ENCODE assay signal across 23 mouse cellular contexts in genomic region chr9:45510806-45511546, GRCm38 (mm10).
DNase-seq lines count a peak whose midpoint lies in the region; ATAC-seq and TF ChIP-seq lines count a peak whose summit lies in the region.
"Had no signal": no experiment of that assay in that cellular context is flagged by ENCODE, and none has a peak within 500 bp of the region (broad histone marks: within the 10 kb centered on the region; RNA-seq: fewer than 3 reads in every experiment).

No protein-coding gene starts in this region.

- no peak overlapping the region for H3K4me2 ChIP-seq in hindbrain, embryonic 14.5 days (replicated peaks)
- no peak overlapping the region for H3K4me2 ChIP-seq in hindbrain, embryonic 11.5 days (replicated peaks; ENCODE audit: low read depth, low read length)
- no peak overlapping the region for H3K4me2 ChIP-seq in neural tube, embryonic 13.5 days
- no peak overlapping the region for H3K4me2 ChIP-seq in neural tube, embryonic 15.5 days
- no peak overlapping the region for H3K4me2 ChIP-seq in forebrain, postnatal 0 days (ENCODE audit: low read depth)
- no peak overlapping the region for H3K4me2 ChIP-seq in intestine, embryonic 16.5 days (ENCODE audit: low read depth, low read length)
- H3K4me2 ChIP-seq: heart, embryonic 15.5 days; kidney, embryonic 15.5 days had no signal

- H3K27ac ChIP-seq in hindbrain, embryonic 14.5 days: peak overlapping the region; percentile 57
- H3K27ac ChIP-seq in hindbrain, embryonic 11.5 days (ENCODE audit: low read depth, low read length): no peak overlapping the region
- 0 out of 2 replicates have a peak overlapping the region, but pooled peaks have one; percentile 6 for H3K27ac ChIP-seq in neural tube, embryonic 13.5 days (replicated peaks)
- no peak overlapping the region for H3K27ac ChIP-seq in neural tube, embryonic 15.5 days (replicated peaks)
- peak overlapping the region; percentile 85 for H3K27ac ChIP-seq in forebrain, postnatal 0 days (ENCODE audit: low read depth, low read length)
- H3K27ac ChIP-seq in intestine, embryonic 16.5 days (ENCODE audit: low read length): no peak overlapping the region
- H3K27ac ChIP-seq: embryonic facial prominence, embryonic 10.5 days; heart, embryonic 15.5 days; kidney, embryonic 15.5 days had no signal

- ATAC-seq in hindbrain, embryonic 14.5 days (ENCODE audit: low FRiP score): no peak
- no peak for ATAC-seq in hindbrain, embryonic 11.5 days (ENCODE audit: low FRiP score)
- ATAC-seq in neural tube, embryonic 13.5 days (ENCODE audit: low read depth): no peak
- ATAC-seq in neural tube, embryonic 15.5 days (ENCODE audit: low FRiP score): no peak
- ATAC-seq in forebrain, postnatal 0 days: peak; percentile 82
- ATAC-seq in intestine, embryonic 16.5 days: no peak
- ATAC-seq in cerebellum, adult (ENCODE audit: insufficient number of reproducible peaks, low FRiP score, low TSS enrichment): no peak
- ATAC-seq: liver, postnatal 0 days had no signal

- DNase-seq in hindbrain, embryonic 14.5 days (ENCODE audit: low spot score): no peak
- DNase-seq in hindbrain, embryonic 11.5 days (ENCODE audit: low spot score): no peak
- DNase-seq in forebrain, postnatal 0 days: peak; percentile 57
- no peak for DNase-seq in thymus, postnatal 14 days
- DNase-seq: adrenal gland, postnatal 25 days; cerebellum, adult 8-10 months; gastrocnemius, postnatal 36 days; heart, postnatal 4 days; left cerebral cortex, postnatal 4 days; liver, postnatal 0 days; lung, postnatal 14 days; right cerebral cortex, postnatal 25 days; thymus, adult 18-20 months had no signal

- no peaks in the 10 kb centered on the region for H3K36me3 ChIP-seq in hindbrain, embryonic 14.5 days (replicated peaks; ENCODE audit: control insufficient read depth, insufficient read depth)
- H3K36me3 ChIP-seq in hindbrain, embryonic 11.5 days (ENCODE audit: control insufficient read depth, insufficient read depth, low read length): no peaks in the 10 kb centered on the region
- H3K36me3 ChIP-seq in neural tube, embryonic 13.5 days: no peaks in the 10 kb centered on the region
- no peaks in the 10 kb centered on the region for H3K36me3 ChIP-seq in neural tube, embryonic 15.5 days
- H3K36me3 ChIP-seq in forebrain, postnatal 0 days (ENCODE audit: insufficient read depth): no peaks in the 10 kb centered on the region
- no peaks in the 10 kb centered on the region for H3K36me3 ChIP-seq in intestine, embryonic 16.5 days (ENCODE audit: control insufficient read depth, insufficient read depth, low read length)
- H3K36me3 ChIP-seq: embryonic facial prominence, embryonic 10.5 days; G1E; heart, embryonic 15.5 days; kidney, embryonic 15.5 days had no signal

- WGBS in hindbrain, embryonic 14.5 days: 46% methylated on average over 10 of the region's 10 CpGs
- 64% methylated on average over 10 of the region's 10 CpGs for WGBS in hindbrain, embryonic 11.5 days
- 53% methylated on average over 10 of the region's 10 CpGs for WGBS in neural tube, embryonic 13.5 days
- WGBS in neural tube, embryonic 15.5 days: 49% methylated on average over 10 of the region's 10 CpGs
- 14% methylated on average over 10 of the region's 10 CpGs for WGBS in forebrain, postnatal 0 days
- 77% methylated on average over 10 of the region's 10 CpGs for WGBS in intestine, embryonic 16.5 days

- no peak overlapping the region for H3K4me3 ChIP-seq in hindbrain, embryonic 14.5 days (replicated peaks; ENCODE audit: low read length)
- H3K4me3 ChIP-seq in hindbrain, embryonic 11.5 days (ENCODE audit: low read depth, low read length): no peak overlapping the region
- no peak overlapping the region for H3K4me3 ChIP-seq in neural tube, embryonic 13.5 days
- no peak overlapping the region for H3K4me3 ChIP-seq in neural tube, embryonic 15.5 days (replicated peaks)
- no peak overlapping the region for H3K4me3 ChIP-seq in forebrain, postnatal 0 days (ENCODE audit: low read depth, low read length)
- H3K4me3 ChIP-seq in intestine, embryonic 16.5 days (ENCODE audit: low read length): no peak overlapping the region
- H3K4me3 ChIP-seq: embryonic facial prominence, embryonic 10.5 days; heart, embryonic 15.5 days; kidney, embryonic 15.5 days; megakaryocyte, embryonic 14.5 days; myocyte had no signal

- H3K9me3 ChIP-seq in hindbrain, embryonic 14.5 days (ENCODE audit: control insufficient read depth, low read length): no peaks in the 10 kb centered on the region
- H3K9me3 ChIP-seq in hindbrain, embryonic 11.5 days (ENCODE audit: control insufficient read depth, low read length): no peaks in the 10 kb centered on the region
- no peaks in the 10 kb centered on the region for H3K9me3 ChIP-seq in neural tube, embryonic 13.5 days
- no peaks in the 10 kb centered on the region for H3K9me3 ChIP-seq in neural tube, embryonic 15.5 days (replicated peaks)
- no peaks in the 10 kb centered on the region for H3K9me3 ChIP-seq in forebrain, postnatal 0 days (ENCODE audit: low read length)
- H3K9me3 ChIP-seq in intestine, embryonic 16.5 days (ENCODE audit: control insufficient read depth, low read length): no peaks in the 10 kb centered on the region
- H3K9me3 ChIP-seq: embryonic facial prominence, embryonic 10.5 days; G1E; heart, embryonic 15.5 days; kidney, embryonic 15.5 days; megakaryocyte, embryonic 14.5 days had no signal

- no peak overlapping the region for H3K9ac ChIP-seq in hindbrain, embryonic 14.5 days
- H3K9ac ChIP-seq in hindbrain, embryonic 11.5 days (ENCODE audit: low read depth, low read length): no peak overlapping the region
- no peak overlapping the region for H3K9ac ChIP-seq in neural tube, embryonic 13.5 days
- H3K9ac ChIP-seq in neural tube, embryonic 15.5 days (replicated peaks): no peak overlapping the region
- H3K9ac ChIP-seq in forebrain, postnatal 0 days: no peak overlapping the region
- H3K9ac ChIP-seq in intestine, embryonic 16.5 days (ENCODE audit: low read depth, low read length): no peak overlapping the region
- H3K9ac ChIP-seq: heart, embryonic 15.5 days; kidney, embryonic 15.5 days; liver, postnatal 0 days had no signal

- no peak for TF ChIP-seq CTCF in forebrain, postnatal 0 days (IDR thresholded peaks at IDR 0.05; ENCODE audit: low read depth)

- H3K27me3 ChIP-seq in hindbrain, embryonic 14.5 days (ENCODE audit: control insufficient read depth, insufficient read depth, low read length): no peaks in the 10 kb centered on the region
- no peaks in the 10 kb centered on the region; the same call in 1 of the 2 replicates for H3K27me3 ChIP-seq in hindbrain, embryonic 11.5 days (ENCODE audit: control insufficient read depth, insufficient read depth, low read length)
- no peaks in the 10 kb centered on the region for H3K27me3 ChIP-seq in neural tube, embryonic 13.5 days
- H3K27me3 ChIP-seq in neural tube, embryonic 15.5 days (replicated peaks): no peaks in the 10 kb centered on the region
- H3K27me3 ChIP-seq in forebrain, postnatal 0 days (ENCODE audit: insufficient read depth, low read length): no peaks in the 10 kb centered on the region
- H3K27me3 ChIP-seq in intestine, embryonic 16.5 days (replicated peaks; ENCODE audit: control insufficient read depth, insufficient read depth, low read length): no peaks in the 10 kb centered on the region
- H3K27me3 ChIP-seq: heart, embryonic 15.5 days had no signal

- H3K4me1 ChIP-seq in hindbrain, embryonic 14.5 days (replicated peaks; ENCODE audit: control insufficient read depth, insufficient read depth, low read length): peaks cover 18% of the 10 kb centered on the region
- no peaks in the 10 kb centered on the region; the same call in 1 of the 2 replicates for H3K4me1 ChIP-seq in hindbrain, embryonic 11.5 days (replicated peaks; ENCODE audit: control insufficient read depth, insufficient read depth, low read length)
- peaks cover 51% of the 10 kb centered on the region for H3K4me1 ChIP-seq in neural tube, embryonic 13.5 days (replicated peaks)
- peaks cover 37% of the 10 kb centered on the region for H3K4me1 ChIP-seq in neural tube, embryonic 15.5 days
- peaks cover 9% of the 10 kb centered on the region; the same call in 1 of the 2 replicates for H3K4me1 ChIP-seq in forebrain, postnatal 0 days (ENCODE audit: insufficient read depth)
- peaks cover 7% of the 10 kb centered on the region; the same call in 1 of the 2 replicates for H3K4me1 ChIP-seq in intestine, embryonic 16.5 days (ENCODE audit: control insufficient read depth, insufficient read depth, low read length)

Comparison
In these comparisons a context has a peak if more than half of its experiments do, and no peak if none do; other contexts are left out.
1. H3K27ac ChIP-seq: peak in hindbrain, embryonic 14.5 days (single experiment), neural tube, embryonic 13.5 days (single experiment) and forebrain, postnatal 0 days (single experiment); none in hindbrain, embryonic 11.5 days (single experiment), neural tube, embryonic 15.5 days (single experiment) and intestine, embryonic 16.5 days (single experiment).